Mouse (Mus musculus) heart, postnatal 0 days (tissue): ENCODE measurements around the gene Tmem81.

Experiments
- CTCF ChIP-seq: IDR thresholded peaks from 2 replicates; pipeline ENCODE4 v1.5.1; 2016; ENCODE audit warnings: antibody characterized with exemption, control low read depth, low read depth
- EP300 ChIP-seq: IDR thresholded peaks from 2 replicates; pipeline ENCODE4 v1.6.1; 2016; ENCODE audit warnings: antibody characterized with exemption, low read depth

- no peak for TF ChIP-seq CTCF
- no peak for TF ChIP-seq EP300
Measured at GRCm38 (mm10) chr1:132515339-132515738, 9.3 kb downstream of the Tmem81 start.
